Mouse (Mus musculus) neural tube, embryonic 15.5 days (tissue): ENCODE measurements around the gene Tmx2. TPM values are rescaled to one million over a fixed set of nuclear protein-coding genes. Genes with fewer than 3 reads are reported as not detected.

Experiments
- ATAC-seq: fragments of 200-750 bp; cut with Nextera tagmentation; 2 replicates; pipeline ENCODE4 v1.8.0; 2017; ENCODE audit warnings: mild to moderate bottlenecking, moderate TSS enrichment, moderate library complexity; ENCODE audit not compliant: low FRiP score
- H3K27ac ChIP-seq: fragments of 300-500 bp; sonication (generic); replicated peaks from 2 replicates; pipeline ENCODE4 v1.5.1; 2015; ENCODE audit warnings: mild to moderate bottlenecking, inconsistent platforms
- H3K27me3 ChIP-seq: fragments of 300-500 bp; sonication (generic); replicated peaks from 2 replicates; pipeline ENCODE4 v1.6.1; 2015; ENCODE audit warnings: inconsistent platforms
- H3K36me3 ChIP-seq: fragments of 300-500 bp; sonication (generic); 2 replicates; pipeline ENCODE4 v1.6.1; 2015; ENCODE audit warnings: inconsistent platforms
- H3K4me1 ChIP-seq: fragments of 300-500 bp; sonication (generic); 2 replicates; pipeline ENCODE4 v1.6.1; 2015; ENCODE audit warnings: inconsistent platforms
- H3K4me2 ChIP-seq: fragments of 300-500 bp; sonication (generic); 2 replicates; pipeline ENCODE4 v1.6.1; 2015; ENCODE audit warnings: inconsistent platforms, mild to moderate bottlenecking, moderate library complexity
- H3K4me3 ChIP-seq: fragments of 300-500 bp; sonication (generic); replicated peaks from 2 replicates; pipeline ENCODE4 v1.5.1; 2015; ENCODE audit warnings: mild to moderate bottlenecking, inconsistent platforms
- H3K9ac ChIP-seq: fragments of 300-500 bp; sonication (generic); replicated peaks from 2 replicates; pipeline ENCODE4 v1.6.1; 2015; ENCODE audit warnings: mild to moderate bottlenecking, inconsistent platforms
- H3K9me3 ChIP-seq: fragments of 300-500 bp; sonication (generic); replicated peaks from 2 replicates; pipeline ENCODE4 v1.6.1; 2016; ENCODE audit warnings: inconsistent platforms
- WGBS: fragments of 180-500 bp; shearing (Covaris S2); methylation state at CpG from one replicate; pipeline ENCODE4 v1.1.7; 2015; ENCODE audit warnings: mixed read lengths; 5-methylcytosine and 5-hydroxymethylcytosine counted together
- polyA plus RNA-seq: library from polyadenylated mRNA; unstranded; fragments of >200 nt; fragmentation: Nextera tagmentation; extraction: Ambion mirVana; gene quantifications from 2 replicates; pipeline ENCODE4 v1.2.1, GENCODE M21; 2015

The Tmx2 gene
- polyA plus RNA-seq, 1 experiment from 2014 or later = 334 TPM

DNA sequence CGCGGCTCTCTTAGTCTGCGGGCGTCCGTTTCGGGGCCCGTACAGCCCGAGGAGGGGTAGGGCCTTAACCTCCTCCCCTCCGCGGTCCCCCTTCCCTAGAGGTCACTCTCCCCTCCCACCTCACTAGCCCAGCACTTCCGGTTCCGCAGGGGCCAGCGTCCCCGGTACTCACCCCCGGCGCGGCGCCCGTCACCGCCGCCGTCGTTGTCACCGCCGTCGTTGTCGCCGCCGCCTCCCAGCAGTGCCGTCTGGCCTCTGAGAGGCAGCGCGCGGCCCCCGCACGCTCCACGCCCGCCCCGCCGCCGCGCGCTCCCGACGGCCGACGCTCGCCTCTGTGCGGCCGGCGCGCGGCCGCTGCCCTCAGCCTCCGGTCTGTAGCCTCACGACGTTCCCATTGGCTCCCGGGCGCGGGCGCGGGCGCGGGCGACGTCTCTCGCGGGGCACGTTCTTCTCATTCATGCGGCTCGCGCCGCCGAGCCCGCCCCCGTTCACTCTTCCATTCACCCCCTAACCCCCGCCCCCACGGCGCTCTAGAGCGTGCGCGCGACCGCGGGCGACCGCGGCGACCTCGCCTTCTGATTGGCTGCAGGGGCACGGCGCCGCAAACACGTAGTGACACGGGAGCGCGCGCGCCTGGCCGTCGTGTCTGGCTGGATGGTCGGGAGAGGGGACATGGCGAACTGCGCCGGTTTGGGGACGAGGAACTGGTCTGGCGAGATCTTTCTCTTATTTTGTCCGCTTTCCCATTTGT lies 36.0 kb upstream of the Tmx2 start, which contains the start of gene Zdhhc5:
Gene Zdhhc5 (minus strand): TSS at position 370 of the 751 bp plus-strand sequence.
- H3K4me1 ChIP-seq = peaks cover 27% of the 10 kb centered on the region
- H3K27me3 ChIP-seq = no peaks in the 10 kb centered on the region
- H3K27ac ChIP-seq = peak within 1 kb of the TSS; percentile 97
- peak within 1 kb of the TSS; percentile 95 for H3K4me3 ChIP-seq
- H3K4me2 ChIP-seq = peak within 1 kb of the TSS; percentile 82
- H3K9me3 ChIP-seq = no peaks in the 10 kb centered on the region
- 3% methylated on average over 88 of the region's 107 CpGs for WGBS
- peak; percentile 97 for ATAC-seq
- H3K36me3 ChIP-seq = peaks cover 7% of the 10 kb centered on the region
- peak within 1 kb of the TSS; percentile 82 for H3K9ac ChIP-seq

DNA sequence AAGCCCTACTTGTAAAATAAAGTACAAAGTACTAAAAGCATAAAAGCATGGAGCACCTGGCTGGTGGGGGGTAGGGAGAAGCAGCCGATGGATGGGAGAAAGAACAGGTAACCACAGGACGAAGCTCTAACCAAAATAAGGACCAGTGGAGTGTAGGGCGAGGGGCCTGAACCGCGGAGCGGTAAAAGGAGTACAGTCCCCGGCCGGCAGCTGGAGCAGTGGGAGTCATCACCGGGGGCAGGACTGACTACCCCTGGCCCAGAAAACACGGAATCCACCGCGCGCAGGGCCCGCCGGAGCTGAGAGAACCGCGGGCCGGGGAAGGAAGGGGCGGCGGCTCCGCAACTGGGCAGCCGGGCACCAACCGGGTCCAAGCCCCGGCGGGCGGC lies 35.5 kb upstream of the Tmx2 start:
- peaks cover 31% of the 10 kb centered on the region for H3K4me1 ChIP-seq
- H3K27ac ChIP-seq = peak overlapping the region; percentile 97
- H3K9me3 ChIP-seq = no peaks in the 10 kb centered on the region
- H3K27me3 ChIP-seq = no peaks in the 10 kb centered on the region
- peak overlapping the region; percentile 95 for H3K4me3 ChIP-seq
- peak overlapping the region; percentile 82 for H3K9ac ChIP-seq
- peaks cover 11% of the 10 kb centered on the region for H3K36me3 ChIP-seq
- H3K4me2 ChIP-seq = peak overlapping the region; percentile 82
- 0% methylated on average over 18 of the region's 26 CpGs for WGBS
- ATAC-seq = peak; percentile 4

DNA sequence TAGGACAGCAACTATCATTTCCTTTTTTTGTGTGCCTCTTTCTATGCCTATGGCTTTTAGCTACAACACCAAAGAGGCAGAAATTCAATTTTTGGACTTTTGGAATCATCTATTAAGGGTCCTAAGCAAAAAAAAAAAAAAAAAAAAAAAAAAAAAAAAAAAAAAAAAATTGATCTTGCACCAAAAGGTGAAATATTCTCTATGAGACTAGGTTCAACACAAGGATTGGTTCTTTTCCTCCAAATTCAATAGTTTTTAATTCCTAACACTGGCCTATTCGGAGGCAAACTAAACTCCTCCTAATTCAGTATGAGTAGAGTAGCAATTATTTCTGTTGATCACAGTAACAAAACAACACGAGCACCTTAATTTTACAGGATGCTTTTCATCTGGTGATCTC lies 33.0 kb upstream of the Tmx2 start:
- ATAC-seq = no peak
- Histone ChIP-seq H3K9me3 (no peaks in the 10 kb centered on the region), H3K36me3 (peaks cover 15% of the 10 kb centered on the region), H3K9ac (no peak overlapping the region), H3K27ac (no peak overlapping the region), H3K4me1 (peaks cover 53% of the 10 kb centered on the region), H3K4me3 (no peak overlapping the region), H3K27me3 (no peaks in the 10 kb centered on the region), H3K4me2 (no peak overlapping the region)
- WGBS = 91% methylated on average over 2 of the region's 2 CpGs

DNA sequence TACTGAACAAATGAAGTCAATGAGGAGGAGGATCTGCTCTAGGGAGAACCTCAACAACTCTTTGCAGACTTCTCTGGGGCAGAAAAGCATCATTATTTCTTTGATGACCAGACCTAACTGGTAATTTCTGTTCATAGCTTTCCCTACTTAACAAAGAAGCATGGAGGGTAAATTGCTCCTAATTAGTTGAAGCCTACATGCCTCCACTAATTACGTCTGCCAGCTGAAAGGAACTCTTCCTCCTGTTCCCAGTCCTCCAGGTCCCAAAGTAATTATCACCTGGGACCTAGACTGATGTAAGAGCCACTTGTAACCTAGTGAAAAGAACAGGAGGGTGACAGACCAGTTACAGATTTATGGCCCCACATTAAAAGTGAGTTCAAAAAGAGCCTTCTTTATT lies 28.6 kb upstream of the Tmx2 start:
- Histone ChIP-seq H3K27me3 (no peaks in the 10 kb centered on the region), H3K4me2 (no peak overlapping the region), H3K9me3 (no peaks in the 10 kb centered on the region), H3K27ac (no peak overlapping the region), H3K36me3 (peaks cover 24% of the 10 kb centered on the region), H3K9ac (no peak overlapping the region), H3K4me1 (peaks cover 38% of the 10 kb centered on the region), H3K4me3 (no peak overlapping the region)
- WGBS = 30% methylated on average over 1 of the region's 1 CpGs
- no peak for ATAC-seq

DNA sequence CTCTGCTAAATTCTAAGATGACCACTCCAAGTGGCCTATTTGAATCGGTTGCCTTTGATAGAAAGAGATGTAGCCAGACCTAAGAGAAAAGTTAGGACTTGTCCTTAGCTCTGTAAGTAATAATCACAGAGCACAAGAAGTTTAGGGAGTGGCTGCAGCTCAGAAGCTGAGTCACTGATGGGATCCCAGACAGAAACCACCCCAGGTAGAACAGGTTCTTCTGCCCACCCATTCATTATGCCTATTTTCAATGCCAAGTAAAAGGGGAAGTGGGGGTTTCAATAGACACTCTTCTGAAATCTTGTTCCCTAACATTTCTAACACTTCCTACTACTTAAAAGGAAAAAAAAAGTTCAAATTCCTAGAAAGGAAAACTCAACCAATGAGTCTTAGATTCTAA lies 26.4 kb upstream of the Tmx2 start:
- no peak for ATAC-seq

DNA sequence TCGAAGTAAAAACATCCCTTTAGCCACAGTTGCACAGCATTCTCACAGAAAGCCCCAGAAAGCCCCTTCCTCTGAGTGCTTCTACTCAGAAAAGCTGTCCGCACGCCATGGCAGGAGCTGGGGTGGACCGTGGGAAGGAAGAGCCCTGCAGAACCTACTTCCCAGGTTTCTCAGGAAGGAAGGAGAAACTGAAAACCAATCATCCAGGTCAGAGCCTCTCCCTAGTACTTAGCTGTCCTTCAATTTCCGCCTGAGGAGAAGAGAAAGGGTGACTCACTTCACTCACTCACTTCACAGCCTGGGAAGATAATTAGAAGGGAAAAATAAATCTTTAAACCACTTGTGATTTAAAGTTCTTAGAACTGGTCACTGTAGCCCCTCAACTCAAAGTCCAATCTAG lies 25.4 kb upstream of the Tmx2 start:
- Histone ChIP-seq H3K9me3 (no peaks in the 10 kb centered on the region), H3K27me3 (no peaks in the 10 kb centered on the region), H3K4me3 (no peak overlapping the region), H3K27ac (no peak overlapping the region), H3K4me1 (peaks cover 28% of the 10 kb centered on the region), H3K4me2 (no peak overlapping the region), H3K36me3 (peaks cover 16% of the 10 kb centered on the region), H3K9ac (no peak overlapping the region)
- no peak for ATAC-seq
- 86% methylated on average over 5 of the region's 5 CpGs for WGBS

More for the DNA sequence above, 26.4 kb upstream of the Tmx2 start:
- Histone ChIP-seq H3K4me3 (no peak overlapping the region), H3K36me3 (peaks cover 23% of the 10 kb centered on the region), H3K9ac (no peak overlapping the region), H3K27me3 (no peaks in the 10 kb centered on the region), H3K9me3 (no peaks in the 10 kb centered on the region), H3K27ac (no peak overlapping the region), H3K4me2 (no peak overlapping the region), H3K4me1 (peaks cover 32% of the 10 kb centered on the region)
- WGBS = 91% methylated on average over 1 of the region's 1 CpGs

DNA sequence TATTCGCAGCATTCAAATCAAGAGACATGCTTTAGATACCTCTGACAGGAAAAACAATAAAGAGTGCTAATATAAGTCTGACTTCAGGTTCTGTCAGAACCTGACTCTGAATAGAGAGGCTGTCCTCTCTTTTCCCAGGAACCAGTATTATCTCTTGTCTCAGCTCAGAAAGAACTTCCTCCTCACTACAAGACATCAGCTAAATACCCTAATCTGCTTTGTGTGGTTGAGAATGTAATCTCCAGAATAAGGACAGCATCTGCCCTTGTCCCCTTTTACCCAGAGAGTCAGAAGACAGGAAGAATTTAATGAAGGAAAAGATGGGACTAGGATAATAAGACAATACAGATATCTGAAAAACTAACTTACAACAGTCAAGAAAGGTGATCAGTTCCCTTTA lies 24.6 kb upstream of the Tmx2 start:
- no peak overlapping the region for H3K4me2 ChIP-seq
- peaks cover 19% of the 10 kb centered on the region for H3K4me1 ChIP-seq
- ATAC-seq = no peak
- H3K4me3 ChIP-seq = no peak overlapping the region
- H3K36me3 ChIP-seq = peaks cover 17% of the 10 kb centered on the region
- H3K27me3 ChIP-seq = no peaks in the 10 kb centered on the region
- no peaks in the 10 kb centered on the region for H3K9me3 ChIP-seq
- H3K27ac ChIP-seq = no peak overlapping the region
- 91% methylated on average over 1 of the region's 1 CpGs for WGBS
- no peak overlapping the region for H3K9ac ChIP-seq

DNA sequence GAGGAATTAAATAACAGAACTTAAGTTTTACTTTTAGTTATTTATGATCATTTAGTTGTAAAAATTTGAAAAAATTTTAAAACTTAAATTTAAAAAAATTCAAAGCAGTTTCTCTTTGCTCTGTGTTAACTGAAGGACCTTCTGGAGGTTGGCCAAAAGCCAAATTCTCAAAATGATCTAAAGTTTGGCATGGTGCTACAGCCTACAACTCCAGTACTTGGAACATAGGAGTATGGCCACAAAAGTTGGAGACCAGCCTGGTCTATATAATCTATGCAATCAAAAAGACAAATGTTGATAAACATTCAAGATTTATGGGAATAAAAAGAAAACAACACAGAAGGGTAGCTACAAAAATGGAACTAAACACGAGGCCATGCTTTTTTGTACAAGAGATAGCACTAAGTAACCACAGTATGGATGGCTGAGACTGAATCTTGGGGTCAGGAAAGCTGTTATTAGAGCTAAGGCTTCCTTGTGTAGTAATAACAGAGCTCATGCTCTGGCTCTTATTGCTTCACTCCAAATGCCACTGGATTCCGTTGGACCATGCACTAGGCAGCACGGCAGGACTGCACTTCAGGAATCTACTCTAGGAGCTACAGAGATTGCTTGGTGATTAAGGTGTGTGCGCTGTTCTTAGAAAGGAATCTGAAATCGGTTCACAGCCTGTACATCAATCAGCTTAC lies 16.2 kb upstream of the Tmx2 start:
- H3K4me1 ChIP-seq = no peaks in the 10 kb centered on the region
- H3K36me3 ChIP-seq = peaks cover 57% of the 10 kb centered on the region
- no peaks in the 10 kb centered on the region for H3K9me3 ChIP-seq
- H3K27ac ChIP-seq = no peak overlapping the region
- ATAC-seq = no peak
- H3K4me2 ChIP-seq = no peak overlapping the region
- no peak overlapping the region for H3K4me3 ChIP-seq
- no peak overlapping the region for H3K9ac ChIP-seq
- 91% methylated on average over 5 of the region's 5 CpGs for WGBS
- no peaks in the 10 kb centered on the region for H3K27me3 ChIP-seq

DNA sequence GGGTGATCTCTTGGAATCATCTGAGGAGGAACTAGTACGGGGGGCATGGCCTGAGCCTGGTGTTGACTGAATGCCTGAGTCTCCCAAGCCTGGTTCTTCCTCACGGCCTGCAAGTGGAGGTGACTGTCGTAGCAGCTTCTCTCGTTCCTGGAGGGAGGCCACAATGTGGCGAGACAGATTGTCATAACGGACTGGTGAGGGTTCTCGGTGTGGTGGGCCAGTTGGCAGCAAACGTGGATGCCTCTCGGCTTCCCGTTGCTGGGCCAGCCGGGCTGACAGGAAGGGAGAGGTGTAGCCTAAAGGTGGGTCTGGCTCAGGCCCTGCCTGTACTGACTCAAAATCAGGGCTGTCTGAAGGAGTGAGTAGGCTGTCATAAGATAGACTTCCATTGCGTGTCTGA lies 11.1 kb upstream of the Tmx2 start:
- H3K4me2 ChIP-seq = no peak overlapping the region
- ATAC-seq = no peak
- no peak overlapping the region for H3K27ac ChIP-seq
- H3K9me3 ChIP-seq = no peaks in the 10 kb centered on the region
- no peak overlapping the region for H3K9ac ChIP-seq
- no peaks in the 10 kb centered on the region for H3K4me1 ChIP-seq
- H3K27me3 ChIP-seq = no peaks in the 10 kb centered on the region
- H3K4me3 ChIP-seq = no peak overlapping the region
- 94% methylated on average over 12 of the region's 12 CpGs for WGBS
- peaks cover 86% of the 10 kb centered on the region for H3K36me3 ChIP-seq

DNA sequence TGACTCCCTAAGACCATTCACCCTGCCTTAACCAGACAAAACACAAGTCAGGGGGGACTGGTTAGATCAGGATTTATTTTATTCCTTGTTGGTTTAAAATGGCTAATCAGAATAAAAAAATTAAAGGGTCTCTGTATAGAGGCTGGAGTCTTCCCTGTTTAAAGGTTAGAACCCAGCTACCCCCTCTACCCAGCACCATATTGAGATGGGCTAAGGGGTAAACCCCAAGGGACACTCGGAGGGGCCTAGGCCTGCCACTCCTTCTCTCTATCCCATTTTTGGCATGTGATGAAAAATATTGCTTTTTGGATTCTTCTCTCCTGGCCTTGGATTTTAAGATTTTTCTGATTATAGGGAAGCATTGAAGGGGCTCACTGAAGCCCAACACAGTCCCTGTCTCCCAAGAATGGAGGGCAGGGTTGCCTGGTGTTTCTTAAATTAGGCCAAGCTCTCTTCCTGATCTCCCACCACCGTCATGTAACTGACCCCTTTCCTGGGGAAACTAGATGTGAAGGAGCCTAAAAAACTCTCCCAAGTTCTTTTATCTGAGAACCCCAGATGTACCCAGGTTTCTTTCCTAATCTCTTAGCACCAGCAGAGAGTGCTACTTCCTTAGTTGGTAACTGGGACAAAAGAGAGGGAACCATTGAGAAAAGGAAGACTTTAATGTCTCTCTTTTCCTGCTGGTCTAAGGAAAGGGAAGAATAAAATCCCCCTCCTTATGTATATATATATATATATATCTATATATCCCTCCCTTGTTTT lies 9.3 kb upstream of the Tmx2 start:
- Histone ChIP-seq H3K4me1 (no peaks in the 10 kb centered on the region), H3K36me3 (peaks cover 76% of the 10 kb centered on the region), H3K27me3 (no peaks in the 10 kb centered on the region), H3K4me2 (no peak overlapping the region), H3K9ac (no peak overlapping the region), H3K27ac (no peak overlapping the region), H3K9me3 (no peaks in the 10 kb centered on the region), H3K4me3 (no peak overlapping the region)
- no peak for ATAC-seq
- 87% methylated on average over 2 of the region's 2 CpGs for WGBS

DNA sequence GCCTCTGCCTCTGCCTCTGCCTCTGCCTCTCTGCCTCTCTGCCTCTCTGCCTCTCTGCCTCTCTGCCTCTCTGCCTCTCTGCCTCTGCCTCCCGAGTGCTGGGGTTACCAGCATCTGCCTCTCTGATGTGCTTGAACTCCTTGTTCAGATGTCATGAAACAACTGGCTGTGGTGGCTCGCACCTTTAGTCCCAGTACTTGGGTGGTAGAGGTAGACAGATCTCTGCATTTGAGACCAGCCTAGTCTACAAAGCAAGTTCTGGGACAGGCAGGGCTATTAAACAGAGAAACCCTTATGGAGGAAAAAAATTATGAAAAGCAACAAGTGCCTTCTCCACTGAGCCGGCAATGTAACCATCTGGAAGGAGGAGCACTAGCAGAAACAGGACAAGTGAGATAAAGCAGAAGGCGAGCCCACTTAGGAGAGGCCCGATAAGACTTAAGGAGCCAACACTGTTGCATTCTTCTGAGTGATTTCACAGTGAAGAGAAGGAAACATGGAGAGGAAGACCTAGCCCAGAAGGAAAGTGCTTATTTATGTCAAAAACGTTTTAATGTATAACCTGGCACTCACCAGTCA lies 3.8 kb upstream of the Tmx2 start:
- Histone ChIP-seq H3K9ac (no peak overlapping the region), H3K4me2 (no peak overlapping the region), H3K9me3 (no peaks in the 10 kb centered on the region), H3K27ac (no peak overlapping the region), H3K27me3 (no peaks in the 10 kb centered on the region), H3K36me3 (peaks cover 32% of the 10 kb centered on the region), H3K4me1 (peaks cover 12% of the 10 kb centered on the region), H3K4me3 (no peak overlapping the region)
- ATAC-seq = no peak
- WGBS = 86% methylated on average over 6 of the region's 6 CpGs
